Mouse (Mus musculus) induced T-regulatory cell, adult 2 months (primary cell): ENCODE data around the gene Gorab.

Experiments used
- DNase-seq: peaks from one replicate; pipeline ENCODE4 v3.0.0-alpha.2; 2012; ENCODE audit warnings: low read depth

Gene Gorab

DNA sequence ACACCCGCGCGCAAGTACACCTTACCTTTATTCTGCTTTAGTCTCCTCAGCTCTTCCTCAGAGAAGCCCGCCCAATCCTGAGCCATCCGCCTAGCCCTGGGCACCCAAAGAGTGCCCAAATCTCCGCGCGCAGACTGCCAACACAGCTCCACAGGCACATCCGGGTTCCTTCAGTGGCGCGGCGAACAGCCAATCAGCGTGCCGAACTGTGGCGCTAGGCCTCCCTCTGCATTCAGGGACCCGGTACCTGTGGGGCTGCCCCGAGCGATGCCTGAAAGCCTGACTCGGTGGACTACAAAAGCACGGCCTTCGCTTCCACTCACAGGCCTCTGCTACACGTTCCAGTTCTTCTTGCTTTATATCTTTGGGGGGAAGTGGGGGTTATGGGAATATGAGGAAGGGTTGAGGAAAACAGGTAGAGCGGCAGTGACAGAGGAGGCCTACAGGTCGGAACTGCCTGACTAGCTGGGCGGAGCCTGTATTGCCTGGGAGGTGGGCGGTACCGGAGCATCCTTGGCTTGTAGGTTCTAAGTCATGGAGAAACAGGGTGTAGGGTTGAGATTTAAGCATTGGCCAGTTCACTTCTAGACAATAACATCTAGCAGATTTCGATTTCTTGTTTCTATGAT lies at the start of gene Gorab:
TSS of gene Gorab (minus strand) at position 172 of the 629 bp plus-strand sequence.
- peak; percentile 96 for DNase-seq

- no peak for DNase-seq
These were observed 40.4 kb upstream of the Gorab start for GRCm38 (mm10) chr1:163443832-163444231.

DNA sequence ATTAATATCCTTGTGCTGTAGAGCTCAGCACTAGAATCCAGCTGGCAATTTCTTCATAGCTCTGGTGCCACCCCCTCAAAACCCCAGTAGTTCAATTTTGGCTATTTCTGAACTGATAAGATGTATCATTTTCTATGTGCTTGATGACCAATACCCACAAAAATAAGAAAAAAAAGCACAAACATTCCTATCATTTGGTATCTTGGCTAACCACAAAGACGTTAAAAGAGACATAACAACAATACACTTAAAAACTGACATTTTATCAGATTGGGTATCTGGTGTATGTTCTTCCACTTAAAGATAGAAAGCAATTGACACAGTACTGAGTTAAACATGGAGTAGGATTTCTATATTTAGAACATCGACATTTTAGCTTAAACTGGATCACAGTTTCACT lies 35.5 kb upstream of the Gorab start:
- no peak for DNase-seq

DNA sequence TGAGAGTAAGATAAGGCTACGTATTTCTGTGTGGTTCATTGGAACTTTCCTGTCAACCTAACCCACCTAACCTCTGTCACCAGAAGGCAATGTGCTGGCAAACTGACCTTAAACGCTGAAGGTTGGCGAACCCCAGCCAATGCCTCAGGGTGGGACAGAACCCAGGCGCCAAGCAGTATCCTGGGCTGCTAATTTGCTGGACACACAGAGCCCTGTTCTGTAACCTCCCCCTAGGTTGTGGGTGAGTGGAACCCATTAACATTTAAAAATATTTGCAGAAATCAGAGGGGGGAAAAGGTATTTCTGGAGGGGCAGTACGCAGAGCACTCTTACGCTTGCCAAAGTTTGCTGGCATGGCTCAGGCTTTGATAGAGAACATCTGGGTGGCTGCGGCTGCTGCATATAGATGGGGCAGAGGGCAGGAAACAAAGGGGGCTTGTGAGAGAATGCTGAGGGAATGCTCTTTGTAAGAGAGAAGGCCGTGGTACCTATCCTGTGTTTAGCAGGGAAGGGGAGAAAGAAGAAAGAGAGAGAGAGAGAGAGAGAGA lies 20.1 kb upstream of the Gorab start:
- DNase-seq = no peak

DNA sequence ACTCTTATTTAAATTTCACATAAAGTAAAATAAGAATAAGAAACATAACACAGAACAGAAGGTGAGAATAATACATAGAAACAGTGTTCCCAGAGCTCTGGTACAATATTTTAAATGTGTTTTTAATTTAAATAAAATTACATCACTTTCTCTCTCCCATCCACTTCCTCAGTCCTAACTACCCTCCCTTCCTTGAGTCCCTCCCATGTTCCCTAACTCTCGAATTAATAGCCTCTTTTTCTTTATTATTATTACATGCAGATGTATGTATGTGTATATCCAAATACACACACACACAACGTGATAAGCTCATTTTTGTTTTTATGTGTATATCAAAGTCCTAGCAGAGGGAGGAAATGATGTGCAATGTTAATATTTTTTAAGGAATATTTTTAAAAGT lies 13.7 kb upstream of the Gorab start:
- DNase-seq = no peak

DNA sequence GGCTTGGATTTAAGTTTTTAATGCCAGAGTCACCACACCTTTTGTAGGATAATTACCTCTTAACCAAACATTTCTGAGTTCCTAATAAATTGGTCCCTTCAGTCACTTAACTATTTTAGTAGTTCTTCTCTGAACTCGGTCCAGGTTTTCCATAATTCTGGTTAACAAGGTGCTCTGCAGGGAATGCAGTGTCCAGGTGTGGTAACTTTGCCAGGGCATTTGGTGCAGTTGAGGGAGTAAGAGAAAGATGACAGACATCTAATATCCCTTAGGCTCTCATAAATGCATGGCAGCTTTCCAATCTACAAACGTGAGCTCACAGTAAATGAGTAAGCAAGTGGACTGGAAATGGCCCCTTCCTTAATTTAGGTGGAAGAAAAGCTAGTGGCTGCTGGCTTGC lies 10.7 kb upstream of the Gorab start:
- no peak for DNase-seq

DNA sequence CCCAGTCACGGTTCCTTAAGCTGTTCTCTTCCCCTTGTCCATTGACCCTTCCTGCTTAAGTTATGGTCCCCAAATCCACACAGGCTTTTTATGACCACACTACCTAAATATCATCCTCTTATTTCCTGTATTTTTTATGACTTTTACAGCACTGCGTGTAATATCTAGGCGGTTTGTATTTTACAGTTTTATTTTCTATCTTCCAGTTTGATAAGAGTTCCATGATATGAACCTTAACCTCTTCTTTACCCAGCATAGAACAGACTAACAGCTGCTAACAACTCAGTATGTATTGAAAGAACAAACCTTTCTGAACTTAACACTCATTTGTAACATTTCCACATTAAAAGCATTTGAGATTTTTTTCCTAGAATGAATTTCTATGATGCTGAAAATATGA lies 2.7 kb upstream of the Gorab start:
- no peak for DNase-seq

- no peak for DNase-seq
These were observed 12.1 kb downstream of the Gorab start for GRCm38 (mm10) chr1:163391321-163391720.

GRCm38 (mm10) chr1:163390044-163390443 lies 13.4 kb downstream of the Gorab start:
- DNase-seq = no peak

DNA sequence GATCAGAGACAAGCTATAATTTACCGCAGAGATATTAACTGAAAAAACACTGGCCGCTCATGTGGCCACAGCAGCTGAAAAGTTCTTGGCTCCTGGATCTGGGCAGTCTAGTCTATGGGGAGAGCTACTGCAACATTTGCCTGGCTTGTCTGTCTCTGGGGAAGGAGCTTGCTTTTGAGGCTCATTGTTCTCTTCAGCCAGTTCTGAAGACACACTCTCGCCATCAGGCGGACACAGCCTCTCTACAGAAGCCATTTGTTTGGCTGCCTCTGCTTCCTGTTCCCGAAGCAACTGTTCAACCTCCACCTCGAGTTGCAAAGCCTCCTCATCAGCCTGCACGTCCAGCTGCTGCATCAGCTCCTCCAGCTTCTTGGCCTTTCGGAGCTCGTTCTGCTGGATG lies 17.3 kb downstream of the Gorab start:
- no peak for DNase-seq

DNA sequence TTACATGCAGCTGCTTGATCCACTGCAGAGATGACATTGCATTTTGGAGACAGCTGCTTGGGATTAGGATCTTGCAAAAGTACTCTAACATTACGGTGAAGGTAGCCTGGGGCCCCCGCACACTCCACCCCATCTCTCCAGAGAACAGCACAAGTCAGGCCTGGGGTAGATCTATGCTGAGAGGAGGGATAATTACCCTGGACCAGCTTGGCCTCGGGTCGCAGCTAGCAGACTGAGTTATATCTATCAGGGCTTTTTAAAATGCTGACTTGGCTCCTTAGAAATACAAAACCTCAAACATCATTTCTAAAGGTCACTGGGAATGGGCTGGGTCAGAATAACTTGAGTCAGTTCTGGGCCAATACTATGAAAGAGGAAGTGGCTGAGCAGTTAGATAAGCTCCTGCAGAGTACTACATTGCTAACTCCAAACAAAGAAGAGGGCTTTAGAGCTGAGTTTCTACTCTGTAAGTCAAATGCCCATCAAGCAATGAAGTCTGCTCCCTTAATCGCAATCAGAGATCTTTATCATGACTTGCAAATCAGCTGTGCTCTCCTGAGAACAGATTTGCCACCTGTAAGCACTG lies 19.9 kb downstream of the Gorab start:
- peak; percentile 53 for DNase-seq

GRCm38 (mm10) chr1:163382048-163382719 lies 21.3 kb downstream of the Gorab start:
- DNase-seq = no peak

DNA sequence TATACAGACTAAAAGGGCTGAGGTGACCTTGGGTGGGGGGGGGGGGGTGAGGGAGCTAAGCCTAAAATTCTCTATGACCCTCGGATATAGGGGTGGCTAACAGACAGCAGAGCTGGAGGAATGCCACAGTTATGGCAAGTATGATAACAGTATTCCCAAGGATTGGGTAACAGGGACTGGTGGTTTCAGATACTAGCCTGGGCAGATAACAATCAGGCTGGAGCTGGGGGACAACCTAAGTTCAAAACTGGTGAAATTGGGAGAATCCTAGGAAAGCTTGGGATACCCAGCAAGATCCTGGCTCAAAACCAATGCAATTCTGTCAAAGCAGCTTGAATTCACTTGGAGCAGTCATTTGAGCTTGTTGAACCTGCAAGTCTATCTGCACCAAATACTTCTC lies 22.9 kb downstream of the Gorab start:
- DNase-seq = no peak

GRCm38 (mm10) chr1:163380072-163380471 lies 23.4 kb downstream of the Gorab start:
- DNase-seq = no peak

DNA sequence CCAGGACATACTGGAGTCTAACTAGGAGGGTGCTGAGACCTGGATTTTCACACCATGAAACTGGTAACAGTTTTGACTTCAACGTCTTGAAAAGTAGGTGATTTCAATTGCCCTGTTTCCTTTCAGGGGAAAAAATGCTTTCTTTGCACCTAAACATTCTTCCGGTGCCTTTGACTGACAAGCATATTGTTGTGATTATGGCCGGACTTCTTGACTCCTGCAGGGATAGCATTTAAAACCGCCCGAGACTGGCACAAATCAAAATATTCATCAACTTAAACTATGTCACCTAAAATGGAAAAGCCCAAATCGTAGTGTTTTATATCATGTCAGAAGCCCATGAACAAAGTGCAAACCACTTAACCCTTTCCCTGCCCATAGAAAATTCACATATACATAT lies 25.5 kb downstream of the Gorab start:
- no peak for DNase-seq

GRCm38 (mm10) chr1:163376818-163377581 lies 26.5 kb downstream of the Gorab start:
- DNase-seq = no peak

GRCm38 (mm10) chr1:163374455-163374854 lies 29.0 kb downstream of the Gorab start:
- peak; percentile 48 for DNase-seq

DNA sequence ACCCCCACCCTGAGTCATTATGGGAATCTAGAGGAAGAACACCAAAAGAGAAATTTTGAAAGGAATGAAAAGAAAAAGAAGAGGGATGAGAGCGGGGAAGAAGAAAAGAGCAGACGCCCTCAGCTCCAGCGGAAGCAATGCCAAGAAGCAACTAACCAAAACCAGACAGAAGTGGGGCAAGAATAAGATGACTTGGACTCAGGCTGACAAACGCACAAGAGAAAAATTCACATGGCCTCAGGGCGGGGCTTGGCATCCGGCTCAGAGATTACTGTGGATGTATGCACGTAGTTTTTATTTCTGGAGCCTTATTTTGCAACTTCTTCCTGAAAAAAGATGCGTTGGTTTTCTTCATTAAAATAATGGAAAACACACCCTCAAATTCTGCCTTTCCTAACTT lies 41.3 kb downstream of the Gorab start:
- DNase-seq = no peak

DNA sequence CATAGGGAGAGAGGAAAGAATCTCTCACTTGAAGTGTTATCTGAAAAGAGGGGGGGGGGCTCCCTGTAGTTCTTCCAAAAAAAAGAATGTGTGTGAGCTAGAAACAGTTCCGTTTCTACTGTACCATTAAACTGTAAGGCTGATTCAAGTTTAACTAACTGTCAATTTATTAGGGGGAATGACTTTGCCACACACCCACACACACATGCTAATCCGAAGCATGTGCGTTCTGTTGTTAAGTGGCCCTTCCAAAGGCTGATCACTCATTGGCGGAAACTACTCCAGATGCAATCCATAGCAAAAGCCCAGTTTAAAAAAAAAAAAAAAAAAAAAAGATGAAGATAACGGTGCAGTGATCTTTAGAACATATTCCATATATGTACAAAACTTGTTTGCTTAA lies 42.1 kb downstream of the Gorab start:
- no peak for DNase-seq

- DNase-seq = no peak
These were observed 42.7 kb downstream of the Gorab start for GRCm38 (mm10) chr1:163360796-163361195.

- DNase-seq = no peak
These were observed 43.9 kb downstream of the Gorab start for GRCm38 (mm10) chr1:163359521-163359920.

DNA sequence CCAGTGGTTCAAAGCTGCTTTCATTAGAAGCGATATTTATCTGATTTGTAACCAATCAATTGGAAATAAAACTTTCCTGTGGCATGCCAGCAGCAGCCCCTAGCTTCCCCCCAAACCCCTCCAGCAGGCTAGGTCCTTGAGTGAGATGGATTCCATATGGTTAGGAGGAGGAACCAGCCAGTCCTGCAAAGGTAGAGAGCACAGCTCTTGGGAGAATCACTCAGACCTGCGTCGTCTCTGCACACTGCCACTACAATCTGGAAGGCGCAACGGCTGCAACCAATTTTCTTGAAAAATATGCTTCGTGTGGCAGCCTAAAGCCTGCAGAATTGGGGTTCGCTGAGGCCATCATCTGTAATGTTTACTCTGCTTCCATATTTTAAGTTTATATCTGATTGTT lies 45.3 kb downstream of the Gorab start:
- DNase-seq = no peak

DNA sequence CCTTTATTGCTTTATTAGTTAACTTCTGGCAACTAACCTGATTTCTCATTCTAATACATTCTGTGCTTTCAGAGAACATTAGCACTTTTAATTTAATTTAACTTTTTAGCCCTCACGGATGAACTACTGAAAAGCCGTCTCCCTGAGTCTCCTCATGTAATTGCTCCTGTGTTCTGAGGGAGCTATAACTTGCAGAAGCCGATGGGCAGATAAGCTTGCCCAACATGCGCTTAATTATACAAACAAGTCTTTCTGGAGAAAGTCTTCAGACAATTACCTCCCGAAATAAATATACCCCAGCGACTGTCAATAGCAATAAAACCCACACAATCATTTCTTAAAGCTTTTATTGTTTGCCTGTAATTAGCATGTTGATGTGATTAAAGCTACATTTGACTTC lies 45.7 kb downstream of the Gorab start:
- DNase-seq = no peak
